Mouse (Mus musculus): ENCODE results near the gene Cacna2d4. TPM values are rescaled to one million over a fixed set of nuclear protein-coding genes. Genes with fewer than 3 reads are reported as not detected.

Cacna2d4 gene
- polyA plus RNA-seq, 1 experiment from 2014 or later = 0.03 TPM

DNA sequence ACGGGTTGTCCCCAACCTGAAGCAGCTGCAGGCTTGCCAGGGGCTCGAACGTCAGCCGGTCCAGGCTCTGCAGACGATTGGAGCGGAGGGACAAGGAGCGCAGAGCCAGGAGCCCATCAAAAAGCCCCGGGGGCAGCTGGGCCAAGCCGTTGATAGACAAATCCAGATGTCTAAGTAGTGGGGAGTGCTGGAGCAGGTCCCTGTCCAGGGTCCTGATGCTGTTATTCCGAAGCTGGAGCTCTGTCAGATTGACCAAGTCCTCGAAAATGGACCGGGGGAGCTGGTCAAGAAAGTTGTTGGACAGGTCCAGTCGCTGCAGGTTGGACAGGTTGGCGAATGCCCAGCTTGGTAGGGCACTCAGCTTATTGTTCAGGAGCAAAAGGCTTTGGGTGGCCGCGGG, 84.2 kb downstream of the Cacna2d4 start:
- H3K4me1 ChIP-seq (replicated peaks; ENCODE audit: control insufficient read depth, insufficient read depth, low read length) = no peaks in the 10 kb centered on the region
- H3K36me3 ChIP-seq (ENCODE audit: control insufficient read depth, insufficient read depth) = no peaks in the 10 kb centered on the region
- H3K27me3 ChIP-seq (replicated peaks; ENCODE audit: control insufficient read depth, insufficient read depth, low read length) = 0 out of 2 replicates have a peak, but pooled peaks cover 8% of the 10 kb centered on the region
- no peak overlapping the region for H3K27ac ChIP-seq (ENCODE audit: low read depth, low read length)
- ATAC-seq = no peak
- H3K9me3 ChIP-seq (ENCODE audit: control insufficient read depth) = no peaks in the 10 kb centered on the region
- no peak overlapping the region for H3K4me2 ChIP-seq (replicated peaks; ENCODE audit: low read depth)
- no peak overlapping the region for H3K4me3 ChIP-seq (ENCODE audit: low read depth, low read length)
- TF ChIP-seq CTCF (IDR thresholded peaks at IDR 0.05; ENCODE audit: low read depth) = no peak
- no peak overlapping the region for H3K9ac ChIP-seq (ENCODE audit: low read depth, low read length)
- WGBS = 36% methylated on average over 16 of the region's 16 CpGs

DNA sequence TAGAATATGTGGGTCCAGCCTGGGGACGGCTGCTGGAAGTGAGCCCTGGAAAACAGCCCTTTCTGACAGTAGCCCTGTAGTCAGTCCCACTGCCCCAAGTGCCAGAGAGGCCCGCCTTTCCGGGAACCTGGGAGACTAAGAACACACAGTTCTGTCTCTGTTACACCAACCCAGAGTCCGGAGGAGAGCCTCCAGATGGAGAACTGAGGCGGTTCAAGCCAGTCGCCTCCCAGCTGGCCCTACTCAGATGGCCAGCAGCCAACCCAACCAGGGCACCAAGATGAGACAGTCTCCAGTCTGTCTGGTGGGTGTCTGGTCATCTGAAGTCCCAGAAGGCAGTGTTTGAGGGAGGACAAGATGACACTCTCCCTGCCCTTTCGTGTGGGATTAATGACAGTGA, 85.4 kb downstream of the Cacna2d4 start:
- Histone ChIP-seq H3K4me1 (replicated peaks; ENCODE audit: control insufficient read depth, insufficient read depth, low read length) (no peaks in the 10 kb centered on the region), H3K9ac (ENCODE audit: low read depth, low read length) (no peak overlapping the region), H3K27ac (ENCODE audit: low read depth, low read length) (no peak overlapping the region), H3K4me3 (ENCODE audit: low read depth, low read length) (no peak overlapping the region), H3K4me2 (replicated peaks; ENCODE audit: low read depth) (no peak overlapping the region), H3K27me3 (replicated peaks; ENCODE audit: control insufficient read depth, insufficient read depth, low read length) (peaks cover 8% of the 10 kb centered on the region; the same call in 1 of the 2 replicates), H3K9me3 (ENCODE audit: control insufficient read depth) (no peaks in the 10 kb centered on the region), H3K36me3 (ENCODE audit: control insufficient read depth, insufficient read depth) (no peaks in the 10 kb centered on the region)
- 82% methylated on average over 7 of the region's 7 CpGs for WGBS
- ATAC-seq = no peak
- no peak for TF ChIP-seq CTCF (IDR thresholded peaks at IDR 0.05; ENCODE audit: low read depth)

DNA sequence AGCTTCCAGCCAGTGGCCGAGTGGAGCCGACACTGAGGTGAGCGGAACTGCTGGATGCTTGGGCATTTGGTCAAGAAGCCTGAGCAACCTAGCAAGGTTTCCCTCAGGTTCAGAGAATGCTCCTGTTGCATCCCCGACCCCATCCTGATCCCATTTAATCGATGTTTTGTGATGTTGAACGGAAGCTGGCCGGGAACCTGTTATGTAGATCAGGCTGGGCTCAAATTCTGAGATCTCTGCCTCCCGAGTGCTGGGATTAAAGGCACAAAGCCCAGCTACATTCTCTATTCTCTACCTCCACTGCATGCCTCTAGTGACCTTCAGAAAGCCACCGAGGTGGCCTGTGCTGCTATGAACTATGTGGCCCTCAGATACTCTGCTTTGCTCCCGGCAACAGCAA, 88.5 kb downstream of the Cacna2d4 start:
- Histone ChIP-seq H3K4me3 (ENCODE audit: low read depth, low read length) (no peak overlapping the region), H3K27me3 (replicated peaks; ENCODE audit: control insufficient read depth, insufficient read depth, low read length) (peaks cover 24% of the 10 kb centered on the region), H3K9ac (ENCODE audit: low read depth, low read length) (no peak overlapping the region), H3K4me2 (replicated peaks; ENCODE audit: low read depth) (no peak overlapping the region), H3K36me3 (ENCODE audit: control insufficient read depth, insufficient read depth) (no peaks in the 10 kb centered on the region), H3K4me1 (replicated peaks; ENCODE audit: control insufficient read depth, insufficient read depth, low read length) (no peaks in the 10 kb centered on the region), H3K27ac (ENCODE audit: low read depth, low read length) (no peak overlapping the region), H3K9me3 (ENCODE audit: control insufficient read depth) (no peaks in the 10 kb centered on the region)
- WGBS = 66% methylated on average over 10 of the region's 10 CpGs
- ATAC-seq = no peak
- TF ChIP-seq CTCF (IDR thresholded peaks at IDR 0.05; ENCODE audit: low read depth) = no peak

DNA sequence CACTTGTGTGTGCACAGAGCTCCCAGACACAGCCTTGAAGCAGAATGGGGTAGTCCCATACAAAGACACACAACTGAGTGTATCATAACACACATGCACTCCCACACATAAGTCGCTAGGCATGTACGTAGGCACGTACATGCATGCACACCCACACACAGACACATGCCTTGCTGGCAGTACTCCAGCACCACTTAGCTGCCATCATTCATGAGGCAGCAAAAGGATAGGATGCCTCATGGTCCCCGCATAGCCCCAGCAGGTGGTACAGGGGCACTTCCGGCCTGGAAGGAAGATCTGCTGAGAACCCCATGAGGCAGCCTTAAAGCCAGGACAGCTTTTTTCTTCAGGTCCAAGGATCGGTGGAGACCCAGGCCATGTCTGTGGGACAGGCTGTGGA, 89.7 kb downstream of the Cacna2d4 start:
- no peaks in the 10 kb centered on the region for H3K4me1 ChIP-seq (replicated peaks; ENCODE audit: control insufficient read depth, insufficient read depth, low read length)
- no peak overlapping the region for H3K4me3 ChIP-seq (ENCODE audit: low read depth, low read length)
- H3K4me2 ChIP-seq (replicated peaks; ENCODE audit: low read depth) = no peak overlapping the region
- no peak for ATAC-seq
- H3K36me3 ChIP-seq (ENCODE audit: control insufficient read depth, insufficient read depth) = no peaks in the 10 kb centered on the region
- no peak overlapping the region for H3K9ac ChIP-seq (ENCODE audit: low read depth, low read length)
- WGBS = 81% methylated on average over 6 of the region's 6 CpGs
- TF ChIP-seq CTCF (IDR thresholded peaks at IDR 0.05; ENCODE audit: low read depth) = no peak
- H3K27me3 ChIP-seq (replicated peaks; ENCODE audit: control insufficient read depth, insufficient read depth, low read length) = peaks cover 28% of the 10 kb centered on the region
- no peak overlapping the region for H3K27ac ChIP-seq (ENCODE audit: low read depth, low read length)
- no peaks in the 10 kb centered on the region for H3K9me3 ChIP-seq (ENCODE audit: control insufficient read depth)

DNA sequence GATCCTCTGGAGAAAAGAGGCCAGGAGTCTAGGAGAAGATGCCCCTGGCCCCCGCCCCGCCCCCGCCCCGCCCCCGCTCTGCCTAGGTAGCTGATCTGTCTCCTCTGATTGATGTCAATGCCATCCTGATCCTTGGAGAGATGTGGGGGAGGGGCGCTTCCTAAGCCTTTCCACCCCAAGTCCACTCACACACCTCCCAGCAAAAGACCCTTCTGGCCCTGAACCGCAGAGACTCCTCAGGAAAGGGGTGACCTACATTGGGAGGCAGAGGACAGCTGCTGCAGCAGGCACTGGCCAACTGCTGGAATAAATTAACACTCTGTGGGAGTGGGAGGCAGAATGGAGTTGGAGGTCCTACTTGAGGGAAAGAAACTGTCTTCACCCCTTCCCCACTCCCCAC, 90.2 kb downstream of the Cacna2d4 start:
- no peak for TF ChIP-seq CTCF (IDR thresholded peaks at IDR 0.05; ENCODE audit: low read depth)
- no peak overlapping the region for H3K4me3 ChIP-seq (ENCODE audit: low read depth, low read length)
- 14% methylated on average over 7 of the region's 7 CpGs for WGBS
- no peak overlapping the region for H3K9ac ChIP-seq (ENCODE audit: low read depth, low read length)
- H3K27ac ChIP-seq (ENCODE audit: low read depth, low read length) = no peak overlapping the region
- H3K36me3 ChIP-seq (ENCODE audit: control insufficient read depth, insufficient read depth) = no peaks in the 10 kb centered on the region
- H3K4me1 ChIP-seq (replicated peaks; ENCODE audit: control insufficient read depth, insufficient read depth, low read length) = no peaks in the 10 kb centered on the region
- H3K4me2 ChIP-seq (replicated peaks; ENCODE audit: low read depth) = no peak overlapping the region
- peaks cover 34% of the 10 kb centered on the region for H3K27me3 ChIP-seq (replicated peaks; ENCODE audit: control insufficient read depth, insufficient read depth, low read length)
- ATAC-seq = no peak
- no peaks in the 10 kb centered on the region for H3K9me3 ChIP-seq (ENCODE audit: control insufficient read depth)

DNA sequence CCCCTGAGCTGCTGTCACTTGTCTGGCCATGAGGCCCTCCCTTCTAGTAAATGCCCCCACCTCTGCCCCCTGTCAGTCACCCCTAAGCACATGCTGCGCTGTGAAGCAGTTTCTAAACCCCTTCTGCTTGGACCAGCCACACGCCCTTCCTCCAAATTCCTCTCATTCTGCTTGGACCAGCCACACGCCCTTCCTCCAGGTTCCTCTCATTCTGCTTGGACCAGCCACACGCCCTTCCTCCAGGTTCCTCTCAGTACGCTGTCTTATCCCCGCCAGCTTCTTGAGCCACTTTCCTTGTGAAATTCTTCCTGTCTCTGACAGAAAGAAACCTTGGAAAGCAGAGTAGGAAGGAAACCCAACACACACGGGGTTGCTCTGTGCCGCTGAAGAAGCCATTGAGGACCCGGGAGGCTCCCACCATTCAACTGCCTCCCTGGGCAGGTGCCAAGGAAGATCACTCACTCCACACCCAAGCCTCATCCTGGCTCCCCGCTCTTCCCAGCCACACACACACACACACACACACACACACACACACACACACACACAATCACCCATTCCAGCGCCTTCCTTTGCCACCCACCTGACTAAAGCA, 92.3 kb downstream of the Cacna2d4 start:
- H3K9ac ChIP-seq (ENCODE audit: low read depth, low read length) = no peak overlapping the region
- H3K27me3 ChIP-seq (replicated peaks; ENCODE audit: control insufficient read depth, insufficient read depth, low read length) = peaks cover 41% of the 10 kb centered on the region
- ATAC-seq = no peak
- H3K9me3 ChIP-seq (ENCODE audit: control insufficient read depth) = no peaks in the 10 kb centered on the region
- WGBS = 12% methylated on average over 11 of the region's 11 CpGs
- H3K4me1 ChIP-seq (replicated peaks; ENCODE audit: control insufficient read depth, insufficient read depth, low read length) = no peaks in the 10 kb centered on the region
- H3K4me2 ChIP-seq (replicated peaks; ENCODE audit: low read depth) = no peak overlapping the region
- H3K4me3 ChIP-seq (ENCODE audit: low read depth, low read length) = no peak overlapping the region
- no peak overlapping the region for H3K27ac ChIP-seq (ENCODE audit: low read depth, low read length)
- H3K36me3 ChIP-seq (ENCODE audit: control insufficient read depth, insufficient read depth) = no peaks in the 10 kb centered on the region
- TF ChIP-seq CTCF (IDR thresholded peaks at IDR 0.05; ENCODE audit: low read depth) = no peak

All from intestine, postnatal 0 days (tissue).